Mouse (Mus musculus): Measurements from ENCODE around the gene Krtap4-6. TPM values are rescaled to one million over a fixed set of nuclear protein-coding genes. Genes with fewer than 3 reads are reported as not detected.
A peak's percentile ranks its signal among the peaks of the same experiment; 100 is the strongest.
"Not testable (repeated sequence)": the region's sequence is repeated elsewhere in the genome, so short reads cannot be mapped to it uniquely, and the experiment has no call there.

The Krtap4-6 gene
- polyA plus RNA-seq, 1 experiment = not detected

GRCm38 (mm10) chr11:99644351-99644750 lies 21.4 kb downstream of the Krtap4-6 start:
- Histone ChIP-seq H3ac (ENCODE audit: control insufficient read depth, insufficient read length) (no peak overlapping the region), H3K4me3 (no peak overlapping the region), H3K27me3 (ENCODE audit: control insufficient read depth, insufficient read depth, insufficient read length) (no peaks in the 10 kb centered on the region), H3K36me3 (ENCODE audit: control insufficient read depth, insufficient read depth) (no peaks in the 10 kb centered on the region), H3K4me2 (ENCODE audit: low read depth) (no peak overlapping the region), H3K79me2 (ENCODE audit: control insufficient read depth, insufficient read depth) (no peaks in the 10 kb centered on the region)
- TF ChIP-seq SRF (IDR thresholded peaks at IDR 0.05; ENCODE audit: control insufficient read depth, insufficient read length, low read depth) (no peak), MYOD1 (IDR thresholded peaks at IDR 0.05; ENCODE audit: control insufficient read depth in 1 of 3, insufficient read length in 2 of 3, low read depth in 2 of 3) (no peak), TCF12 (IDR thresholded peaks at IDR 0.05; ENCODE audit: insufficient read depth, poor library complexity, severe bottlenecking) (no peak), TCF3 (IDR thresholded peaks at IDR 0.05; ENCODE audit: insufficient read length, low read depth) (no peak), POLR2AphosphoS2 (IDR thresholded peaks at IDR 0.05; ENCODE audit: insufficient read length, low read depth) (no peak), CEBPB (IDR thresholded peaks at IDR 0.05; ENCODE audit: insufficient read depth, poor library complexity, severe bottlenecking) (no peak), POLR2A (IDR thresholded peaks at IDR 0.05; ENCODE audit: insufficient read length, low read depth) (no peak), MAX (IDR thresholded peaks at IDR 0.05; ENCODE audit: low read depth) (no peak)

GRCm38 (mm10) chr11:99643635-99644139 lies 22.1 kb downstream of the Krtap4-6 start, which contains the start of gene Krtap4-7:
Gene Krtap4-7, minus strand, starts transcription at chr11:99644089.
- TF ChIP-seq TCF3 (IDR thresholded peaks at IDR 0.05; ENCODE audit: insufficient read length, low read depth) = peak; percentile 31
- peak in 2 of 3 experiments; percentile 11 to 41 for TF ChIP-seq MYOG (IDR thresholded peaks at IDR 0.05; ENCODE audit: control insufficient read depth in 1 of 3, insufficient read depth in 1 of 3, insufficient read length in 2 of 3, low read depth in 2 of 3)
- TF ChIP-seq TCF12 (IDR thresholded peaks at IDR 0.05; ENCODE audit: insufficient read depth, poor library complexity, severe bottlenecking) = peak; percentile 4
- TF ChIP-seq MYOD1 (IDR thresholded peaks at IDR 0.05; ENCODE audit: control insufficient read depth in 1 of 3, insufficient read length in 2 of 3, low read depth in 2 of 3) = peak in 2 of 3 experiments; percentile 65 to 66
- not testable (repeated sequence) for H3K27me3 ChIP-seq (ENCODE audit: control insufficient read depth, insufficient read depth, insufficient read length); H3K4me3 ChIP-seq; H3ac ChIP-seq (ENCODE audit: control insufficient read depth, insufficient read length); H3K36me3 ChIP-seq (ENCODE audit: control insufficient read depth, insufficient read depth); H3K79me2 ChIP-seq (ENCODE audit: control insufficient read depth, insufficient read depth); H3K4me2 ChIP-seq (ENCODE audit: low read depth)

- Histone ChIP-seq H3K79me2 (ENCODE audit: control insufficient read depth, insufficient read depth) (no peaks in the 10 kb centered on the region), H3K36me3 (ENCODE audit: control insufficient read depth, insufficient read depth) (no peaks in the 10 kb centered on the region), H3K4me2 (ENCODE audit: low read depth) (no peak overlapping the region), H3K4me3 (no peak overlapping the region), H3K27me3 (ENCODE audit: control insufficient read depth, insufficient read depth, insufficient read length) (no peaks in the 10 kb centered on the region), H3ac (ENCODE audit: control insufficient read depth, insufficient read length) (no peak overlapping the region)
- TF ChIP-seq POLR2AphosphoS2 (IDR thresholded peaks at IDR 0.05; ENCODE audit: insufficient read length, low read depth) (no peak), E2F4 (IDR thresholded peaks at IDR 0.05; ENCODE audit: insufficient read depth) (no peak), MYOG (IDR thresholded peaks at IDR 0.05; ENCODE audit: control insufficient read depth in 1 of 3, insufficient read depth in 1 of 3, insufficient read length in 2 of 3, low read depth in 2 of 3) (no peak), TCF12 (IDR thresholded peaks at IDR 0.05; ENCODE audit: insufficient read depth, poor library complexity, severe bottlenecking) (no peak), REST (IDR thresholded peaks at IDR 0.05; ENCODE audit: insufficient read depth, insufficient read length) (no peak), USF1 (IDR thresholded peaks at IDR 0.05; ENCODE audit: low read depth) (no peak), POLR2A (IDR thresholded peaks at IDR 0.05; ENCODE audit: insufficient read length, low read depth) (no peak), TCF3 (IDR thresholded peaks at IDR 0.05; ENCODE audit: insufficient read length, low read depth) (no peak), MAX (IDR thresholded peaks at IDR 0.05; ENCODE audit: low read depth) (no peak), CEBPB (IDR thresholded peaks at IDR 0.05; ENCODE audit: insufficient read depth, poor library complexity, severe bottlenecking) (no peak), MYOD1 (IDR thresholded peaks at IDR 0.05; ENCODE audit: control insufficient read depth in 1 of 3, insufficient read length in 2 of 3, low read depth in 2 of 3) (no peak), SRF (IDR thresholded peaks at IDR 0.05; ENCODE audit: control insufficient read depth, insufficient read length, low read depth) (no peak)
These were observed 24.8 kb downstream of the Krtap4-6 start for GRCm38 (mm10) chr11:99640926-99641325.

GRCm38 (mm10) chr11:99637086-99637485 lies 28.7 kb downstream of the Krtap4-6 start:
- H3K36me3 ChIP-seq (ENCODE audit: control insufficient read depth, insufficient read depth) = no peaks in the 10 kb centered on the region
- no peaks in the 10 kb centered on the region for H3K27me3 ChIP-seq (ENCODE audit: control insufficient read depth, insufficient read depth, insufficient read length)
- H3K79me2 ChIP-seq (ENCODE audit: control insufficient read depth, insufficient read depth) = no peaks in the 10 kb centered on the region
- H3K4me3 ChIP-seq = no peak overlapping the region
- TF ChIP-seq MYOD1 (IDR thresholded peaks at IDR 0.05; ENCODE audit: control insufficient read depth in 1 of 3, insufficient read length in 2 of 3, low read depth in 2 of 3) = no peak
- no peak for TF ChIP-seq CEBPB (IDR thresholded peaks at IDR 0.05; ENCODE audit: insufficient read depth, poor library complexity, severe bottlenecking)
- TF ChIP-seq POLR2AphosphoS2 (IDR thresholded peaks at IDR 0.05; ENCODE audit: insufficient read length, low read depth) = no peak
- no peak for TF ChIP-seq MYOG (IDR thresholded peaks at IDR 0.05; ENCODE audit: control insufficient read depth in 1 of 3, insufficient read depth in 1 of 3, insufficient read length in 2 of 3, low read depth in 2 of 3)
- TF ChIP-seq E2F4 (IDR thresholded peaks at IDR 0.05; ENCODE audit: insufficient read depth) = no peak
- H3K4me2 ChIP-seq (ENCODE audit: low read depth) = no peak overlapping the region
- no peak overlapping the region for H3ac ChIP-seq (ENCODE audit: control insufficient read depth, insufficient read length)

- Histone ChIP-seq H3ac (ENCODE audit: control insufficient read depth, insufficient read length) (no peak within 1 kb of the TSS), H3K36me3 (ENCODE audit: control insufficient read depth, insufficient read depth) (no peaks in the 10 kb centered on the region), H3K27me3 (ENCODE audit: control insufficient read depth, insufficient read depth, insufficient read length) (no peaks in the 10 kb centered on the region), H3K4me2 (ENCODE audit: low read depth) (no peak within 1 kb of the TSS), H3K79me2 (ENCODE audit: control insufficient read depth, insufficient read depth) (no peaks in the 10 kb centered on the region), H3K4me3 (no peak within 1 kb of the TSS)
- TF ChIP-seq E2F4 (IDR thresholded peaks at IDR 0.05; ENCODE audit: insufficient read depth) (no peak), MYOG (IDR thresholded peaks at IDR 0.05; ENCODE audit: control insufficient read depth in 1 of 3, insufficient read depth in 1 of 3, insufficient read length in 2 of 3, low read depth in 2 of 3) (peak in 2 of 3 experiments; percentile 38 to 61), POLR2AphosphoS2 (IDR thresholded peaks at IDR 0.05; ENCODE audit: insufficient read length, low read depth) (no peak), REST (IDR thresholded peaks at IDR 0.05; ENCODE audit: insufficient read depth, insufficient read length) (no peak), TCF3 (IDR thresholded peaks at IDR 0.05; ENCODE audit: insufficient read length, low read depth) (peak; percentile 55), TCF12 (IDR thresholded peaks at IDR 0.05; ENCODE audit: insufficient read depth, poor library complexity, severe bottlenecking) (peak; percentile 24), MYOD1 (IDR thresholded peaks at IDR 0.05; ENCODE audit: control insufficient read depth in 1 of 3, insufficient read length in 2 of 3, low read depth in 2 of 3) (peak in 2 of 3 experiments; percentile 62 to 71), SRF (IDR thresholded peaks at IDR 0.05; ENCODE audit: control insufficient read depth, insufficient read length, low read depth) (no peak)
These were observed 31.1 kb downstream of the Krtap4-6 start, which contains the start of gene Krtap4-2 for GRCm38 (mm10) chr11:99634653-99635134. Gene Krtap4-2, minus strand, starts transcription at chr11:99635084.
